Mouse (Mus musculus) heart, postnatal 4 days (tissue): ENCODE measurements at regions not wholly inside any gene's neighbourhood (a gene's known extent, or its start where the extent isn't known, plus 50 kb on each side); places are given as distances from the start of the nearest gene placed in this dataset.
"Not testable (repeated sequence)": the region's sequence is repeated elsewhere in the genome, so short reads cannot be mapped to it uniquely, and the experiment has no call there.

ENCODE experiments used
- DNase-seq: peaks from one replicate; pipeline ENCODE4 v3.0.0; 2021
- microRNA-seq, 2 experiments: library from miRNA; unstranded; fragments of <30 nt; microRNA quantifications; one replicate each; pipeline ENCODE4 v1.2.0; 2021 to 2022

DNA sequence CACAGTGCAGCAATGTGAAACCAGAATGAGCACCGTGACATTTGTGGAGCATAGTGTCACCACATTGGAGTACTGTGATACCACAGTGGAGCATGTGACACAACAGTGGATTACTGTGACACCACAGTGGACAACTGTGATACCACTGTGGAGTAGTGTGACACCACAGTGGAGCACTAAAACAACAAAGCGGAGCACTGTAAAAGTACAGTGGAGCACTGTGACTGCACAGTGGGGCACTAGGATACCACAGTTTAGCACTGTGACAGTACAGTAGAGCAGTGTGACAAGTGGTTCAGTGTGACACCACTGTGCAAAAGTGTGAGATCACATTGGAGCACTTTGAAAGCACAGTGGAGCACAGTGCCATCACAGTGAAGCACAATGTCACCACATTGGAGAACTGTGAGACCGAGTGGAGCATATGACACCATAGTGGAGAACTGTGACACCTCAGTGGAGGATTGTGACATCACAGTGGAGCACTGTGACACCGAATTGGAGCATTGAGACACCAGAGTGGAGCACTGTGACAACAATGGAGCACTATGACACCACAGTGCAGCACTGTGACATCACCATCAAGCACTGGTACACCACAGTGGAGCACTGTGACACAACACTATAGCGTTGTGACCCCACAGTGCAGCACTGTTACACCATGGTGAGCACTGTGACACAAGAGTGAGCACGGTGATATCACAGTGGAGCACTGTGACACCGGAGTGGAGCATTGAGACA is 86.6 kb upstream of the Vmn1r2 start:
- peak; percentile 5 for DNase-seq

DNA sequence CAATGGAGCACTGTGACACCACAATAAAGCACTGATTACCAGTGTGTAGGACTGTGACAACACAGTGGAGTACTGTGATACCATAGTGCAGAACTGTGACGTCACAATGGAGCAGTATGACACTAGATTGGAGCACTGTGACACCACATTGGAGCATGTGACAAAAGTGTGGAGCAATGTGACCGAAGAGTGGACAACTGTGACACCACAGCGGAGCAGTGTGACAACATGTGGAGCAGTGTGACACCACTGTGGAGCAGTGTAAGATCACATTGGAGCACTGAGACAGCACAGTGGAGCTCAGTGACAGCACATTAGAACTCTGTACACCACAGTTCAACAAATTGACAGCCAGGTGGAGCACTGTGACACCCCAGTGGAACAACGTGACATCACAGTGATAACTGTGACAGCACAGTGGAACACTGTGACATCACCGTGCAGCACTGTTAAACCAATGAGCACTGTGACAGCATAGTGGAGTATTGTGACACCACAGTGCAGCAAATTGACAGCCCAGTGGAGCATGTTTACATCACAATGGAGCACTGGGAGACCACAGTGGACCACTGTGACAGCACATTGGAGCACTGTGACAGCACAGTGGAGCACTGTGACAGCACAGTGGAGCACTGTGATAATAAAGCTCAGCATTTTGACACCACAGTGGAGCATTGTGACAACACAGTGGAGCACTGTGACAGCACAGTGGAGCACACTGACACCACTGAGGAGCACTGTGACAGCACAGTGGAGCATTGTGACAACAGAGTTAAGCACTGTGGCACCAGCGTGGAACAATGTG is 85.8 kb upstream of the Vmn1r2 start:
- peak; percentile 4 for DNase-seq

DNA sequence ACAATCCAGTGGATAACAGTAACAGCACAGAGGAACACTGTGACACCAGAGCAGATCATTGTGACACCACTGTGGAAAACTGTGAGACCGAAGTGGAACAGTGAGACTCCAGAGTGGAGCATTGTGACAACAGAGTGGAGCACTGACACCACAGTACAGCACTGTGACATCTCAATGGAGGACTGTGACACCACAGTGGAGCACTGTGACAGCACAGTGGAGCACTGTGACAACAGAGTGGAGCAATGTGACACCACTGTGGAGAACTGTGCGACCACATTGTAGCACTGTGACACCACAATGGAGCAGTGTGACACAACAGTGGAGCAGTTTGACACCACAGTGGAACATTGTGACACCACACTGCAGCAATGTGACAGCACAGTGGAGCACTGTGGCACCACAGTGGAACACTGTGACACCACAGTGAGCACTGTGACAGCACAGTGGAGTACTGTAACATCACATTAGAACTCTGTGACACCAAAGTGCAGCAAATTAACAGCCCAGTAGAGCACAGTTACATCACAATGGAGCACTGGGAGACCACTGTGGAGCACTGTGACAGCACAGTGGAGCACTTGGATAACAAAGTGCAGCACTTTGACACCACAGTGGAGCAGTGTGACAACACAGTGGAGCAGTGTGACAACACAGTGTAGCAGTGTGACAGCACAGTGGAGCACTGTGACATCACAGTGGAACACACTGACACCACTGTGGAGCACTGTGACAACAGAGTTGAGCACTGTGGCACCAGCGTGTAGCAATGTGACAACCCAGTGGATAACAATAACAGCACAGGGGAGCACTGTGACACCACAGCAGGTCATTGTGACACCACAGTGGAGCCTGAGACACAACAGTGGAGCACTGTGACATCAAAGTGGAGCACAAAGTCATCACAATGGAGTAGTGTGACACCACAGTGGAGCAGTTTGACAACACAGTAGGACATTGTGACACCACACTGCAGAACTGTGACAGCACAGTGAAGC is 84.9 kb upstream of the Vmn1r2 start:
- peak; percentile 4 for DNase-seq

DNA sequence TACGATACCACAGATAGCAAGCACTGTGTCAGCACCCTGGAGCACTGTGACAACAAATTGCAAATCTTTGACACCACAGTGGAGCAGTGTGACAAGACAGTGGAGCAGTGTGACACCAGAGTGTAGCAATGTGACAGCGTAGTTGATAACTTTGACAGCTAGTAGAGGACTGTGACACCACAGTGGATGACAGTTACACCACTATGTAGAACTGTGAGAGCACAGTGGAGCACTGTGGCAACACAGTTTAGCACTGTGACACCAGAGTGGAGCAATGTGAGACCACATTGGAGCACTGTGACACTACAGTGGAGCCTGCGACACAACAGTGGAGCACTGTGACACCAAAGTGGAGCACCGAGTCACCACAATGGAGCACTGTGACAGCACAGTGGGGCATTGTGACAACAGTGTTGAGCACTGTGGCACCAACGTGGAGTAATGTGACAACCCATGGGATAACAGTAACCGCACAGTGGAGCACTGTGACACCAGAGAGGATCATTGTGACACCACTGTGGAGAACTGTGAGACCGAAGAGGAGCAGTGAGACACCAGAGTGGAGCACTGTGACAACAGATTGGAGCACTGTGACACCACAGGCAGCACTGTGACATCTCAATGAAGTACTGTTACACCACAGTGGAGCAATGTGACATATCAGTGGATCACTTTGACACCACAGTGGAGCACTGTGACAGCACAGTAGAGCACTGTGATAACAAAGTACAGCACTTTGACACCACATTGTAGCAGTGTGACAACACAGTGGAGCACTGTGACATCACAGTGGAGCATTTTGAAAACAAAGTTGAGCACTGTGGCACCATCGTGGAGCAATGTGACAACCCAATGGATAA is 83.7 kb upstream of the Vmn1r2 start:
- DNase-seq: peak; percentile 21

DNA sequence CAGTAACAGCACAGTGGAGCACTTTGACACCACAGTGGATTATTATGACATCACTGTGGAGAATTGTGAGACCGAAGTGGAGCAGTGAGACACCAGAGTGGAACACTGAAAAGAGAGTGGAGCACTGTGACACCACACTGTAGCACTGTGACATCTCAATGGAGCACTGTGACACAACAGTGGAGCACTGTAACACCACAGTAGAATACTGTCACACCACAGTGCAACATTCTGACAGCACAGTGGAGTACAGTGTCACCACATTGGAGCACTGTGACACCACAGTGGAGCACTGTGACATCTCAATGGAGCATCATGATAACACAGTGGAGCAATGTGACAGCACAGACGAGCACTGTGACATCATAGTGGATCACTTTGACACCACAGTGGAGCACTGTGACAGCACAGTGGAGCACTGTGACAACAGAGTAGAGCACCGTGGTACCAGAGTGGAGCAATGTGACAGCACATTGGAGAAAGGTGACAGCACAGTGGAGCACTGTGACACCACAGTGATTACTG is 83.0 kb upstream of the Vmn1r2 start:
- DNase-seq: peak; percentile 4

DNA sequence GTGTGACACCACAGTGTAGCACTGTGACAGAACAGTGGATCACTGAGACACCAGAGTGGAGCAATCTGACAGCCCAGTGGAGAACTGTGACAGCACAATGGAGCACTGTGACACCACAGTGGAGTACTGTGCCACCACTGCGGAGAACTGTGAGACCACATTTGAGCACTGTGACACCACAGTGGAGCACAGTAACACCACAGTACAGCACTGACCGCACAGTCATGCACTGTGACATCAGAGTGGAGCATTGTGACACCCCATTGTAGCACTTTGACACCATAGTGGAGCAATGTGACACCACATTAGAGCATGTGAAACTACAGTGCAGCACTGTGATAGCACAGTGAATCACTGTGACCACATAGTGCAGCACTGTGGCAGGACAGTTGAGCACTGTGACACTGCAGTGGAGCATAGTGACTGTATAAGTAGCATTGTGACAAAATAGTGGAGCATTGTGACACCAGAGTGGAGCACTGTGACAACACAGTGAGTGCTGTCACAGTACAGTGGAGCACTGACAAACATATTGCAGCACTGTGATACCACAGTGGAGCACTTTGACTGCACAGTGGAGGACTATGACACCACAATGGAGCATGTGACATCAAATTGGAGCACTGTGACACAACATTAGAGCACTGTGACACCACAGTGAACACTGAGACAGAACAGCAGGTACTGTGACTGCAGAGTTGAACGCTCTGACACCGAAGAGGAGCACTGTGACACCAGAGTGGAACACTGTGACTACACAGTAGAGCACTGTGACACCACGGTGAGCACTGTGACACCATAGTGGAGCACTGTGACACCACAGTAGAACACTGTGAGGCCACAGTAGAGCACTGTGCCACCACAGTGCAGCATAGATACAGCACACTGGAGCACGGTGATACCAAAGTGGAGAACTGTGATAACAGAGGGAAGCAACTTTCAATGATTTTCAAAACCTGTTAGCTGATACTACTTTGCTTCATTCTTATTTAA is 81.4 kb upstream of the Vmn1r2 start:
- peak; percentile 5 for DNase-seq

DNA sequence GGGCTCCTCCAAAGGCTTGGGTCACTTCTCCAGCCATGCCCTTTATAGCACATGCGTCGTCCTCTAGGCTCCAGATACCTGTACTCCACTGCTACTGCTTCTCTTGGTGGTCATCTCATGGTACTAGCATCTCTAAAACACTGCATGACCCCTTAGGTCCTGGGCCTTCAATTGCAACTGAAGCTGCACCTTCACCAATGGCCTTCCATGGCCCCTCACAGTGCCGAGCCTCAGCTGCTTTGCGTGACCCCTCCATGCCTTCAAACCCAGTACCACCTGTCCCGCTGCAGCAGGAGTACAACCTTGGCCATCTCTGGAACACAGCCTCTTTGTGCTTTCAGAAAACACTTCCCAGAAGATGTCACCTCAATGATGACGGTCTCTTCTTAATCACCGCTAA is 79.5 kb upstream of the Vmn1r2 start:
- not testable (repeated sequence) for DNase-seq

DNA sequence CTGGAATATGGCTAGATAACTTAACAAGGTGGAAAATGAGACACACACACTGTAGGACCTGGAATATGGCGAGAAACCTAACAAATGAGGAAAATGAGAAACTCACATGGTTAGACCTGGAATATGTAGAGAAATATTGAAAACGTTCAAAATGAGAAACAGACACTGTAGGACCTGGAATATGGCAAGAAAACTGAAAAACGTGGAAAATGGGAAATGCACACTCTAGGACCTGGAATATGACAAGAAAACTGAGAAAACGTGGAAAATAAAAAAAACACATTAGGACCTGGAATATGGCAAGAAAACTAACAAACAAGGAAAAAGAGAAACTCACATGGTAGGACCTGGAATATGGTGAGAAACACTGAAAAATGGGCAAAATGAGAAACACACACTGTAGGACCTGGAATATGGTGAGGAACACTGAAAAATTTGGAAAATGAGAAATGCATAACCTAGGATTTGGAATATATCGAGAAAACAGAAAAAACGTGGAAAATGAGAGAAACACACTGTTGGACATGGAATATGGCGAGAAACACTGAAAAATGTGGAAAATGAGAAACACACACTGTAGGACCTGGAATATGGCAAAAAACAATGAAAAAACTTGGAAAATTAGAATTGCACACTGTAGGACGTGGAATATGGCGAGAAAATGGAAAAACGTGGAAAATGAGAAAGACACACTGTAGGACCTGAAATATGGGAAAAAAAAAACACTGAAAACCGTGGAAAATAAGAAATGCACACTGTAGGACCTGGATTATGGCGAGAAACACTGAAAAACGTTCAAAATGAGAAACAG is 77.3 kb upstream of the Vmn1r2 start:
- DNase-seq: no peak

DNA sequence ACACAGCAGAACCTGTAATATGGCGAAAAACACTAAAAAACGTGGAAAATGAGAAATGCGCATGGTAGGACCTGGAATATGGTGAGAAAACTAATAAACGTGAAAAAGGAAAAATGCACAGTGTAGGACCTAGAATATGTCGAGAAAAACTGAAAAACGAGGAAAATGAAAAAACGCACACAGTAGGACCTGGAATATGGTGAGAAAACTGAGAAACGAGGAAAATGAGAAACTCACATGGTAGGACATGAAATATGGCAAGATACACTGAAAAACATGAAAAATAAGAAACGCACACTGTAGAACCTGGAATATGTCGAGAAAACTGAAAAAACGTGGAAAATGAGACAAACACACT is 76.8 kb upstream of the Vmn1r2 start:
- no peak for DNase-seq

DNA sequence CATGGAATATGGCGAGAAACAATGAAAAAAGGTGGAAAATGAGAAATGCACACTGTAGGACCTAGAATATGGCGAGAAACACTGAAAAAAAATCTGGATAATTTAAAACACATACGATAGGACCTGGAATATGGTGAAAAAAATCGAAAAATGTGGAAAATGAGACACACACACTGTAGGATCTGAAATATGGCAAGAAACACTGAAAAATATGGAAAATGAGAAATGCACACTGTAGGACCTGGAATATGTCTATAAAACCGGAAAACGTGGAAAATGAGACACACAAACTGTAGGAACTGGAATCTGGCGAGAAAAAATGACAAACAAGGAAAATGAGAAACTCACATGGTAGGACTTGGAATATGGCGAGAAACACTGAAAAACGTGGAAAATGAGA is 76.4 kb upstream of the Vmn1r2 start:
- no peak for DNase-seq

Small RNAs in the stretch of these regions (microRNA-seq; reads per million reads assigned to microRNA genes)
- gene Gm27878: 0 reads per million in 2 experiments
